Mouse (Mus musculus) heart, embryonic 12.5 days (tissue): ENCODE data around the gene Ric3. TPM values are rescaled to one million over a fixed set of nuclear protein-coding genes. Genes with fewer than 3 reads are reported as not detected.
"Not testable (repeated sequence)": the region's sequence is repeated elsewhere in the genome, so short reads cannot be mapped to it uniquely, and the experiment has no call there.

Experiments
- ATAC-seq: fragments of 200-750 bp; cut with Nextera tagmentation; 2 replicates; pipeline ENCODE4 v1.8.0; 2017; ENCODE audit warnings: moderate TSS enrichment, moderate library complexity; ENCODE audit not compliant: insufficient number of reproducible peaks, low FRiP score
- H3K27ac ChIP-seq: fragments of 300-500 bp; sonication (generic); 2 replicates; pipeline ENCODE4 v1.5.1; 2016; ENCODE audit warnings: mild to moderate bottlenecking, moderate library complexity; ENCODE audit not compliant: poor library complexity, severe bottlenecking
- H3K27me3 ChIP-seq: fragments of 300-500 bp; sonication (generic); replicated peaks from 2 replicates; pipeline ENCODE4 v1.6.1; 2016; ENCODE audit warnings: mild to moderate bottlenecking, moderate library complexity
- H3K36me3 ChIP-seq: fragments of 300-500 bp; sonication (generic); 2 replicates; pipeline ENCODE4 v1.6.1; 2016; ENCODE audit warnings: mild to moderate bottlenecking, moderate library complexity
- H3K4me1 ChIP-seq: fragments of 300-500 bp; sonication (generic); replicated peaks from 2 replicates; pipeline ENCODE4 v1.6.1; 2016; ENCODE audit warnings: mild to moderate bottlenecking
- H3K4me2 ChIP-seq: fragments of 300-500 bp; sonication (generic); 2 replicates; pipeline ENCODE4 v1.6.1; 2016; ENCODE audit warnings: mild to moderate bottlenecking, moderate library complexity
- H3K4me3 ChIP-seq: fragments of 300-500 bp; sonication (generic); 2 replicates; pipeline ENCODE4 v1.5.1; 2016; ENCODE audit warnings: mild to moderate bottlenecking
- H3K9ac ChIP-seq: fragments of 300-500 bp; sonication (generic); 2 replicates; pipeline ENCODE4 v1.6.1; 2016; ENCODE audit warnings: mild to moderate bottlenecking, moderate library complexity
- H3K9me3 ChIP-seq: fragments of 300-500 bp; sonication (generic); replicated peaks from 2 replicates; pipeline ENCODE4 v1.6.1; 2016; ENCODE audit warnings: mild to moderate bottlenecking, moderate library complexity
- WGBS: fragments of 180-500 bp; shearing (Covaris S2); methylation state at CpG from one replicate; pipeline ENCODE4 v1.1.7; 2016; 5-methylcytosine and 5-hydroxymethylcytosine counted together
- polyA plus RNA-seq: library from polyadenylated mRNA; unstranded; fragments of >200 nt; fragmentation: Nextera tagmentation; extraction: Ambion mirVana; gene quantifications from 2 replicates; pipeline ENCODE4 v1.2.1, GENCODE M21; 2016

Gene Ric3
- polyA plus RNA-seq, 1 experiment from 2014 or later = 1.5 TPM

GRCm38 (mm10) chr7:109098145-109099018, 15.3 kb upstream of the Ric3 start:
- 31% methylated on average over 6 of the region's 6 CpGs for WGBS
- H3K27me3 ChIP-seq = no peaks in the 10 kb centered on the region
- H3K4me3 ChIP-seq = no peak overlapping the region
- H3K9me3 ChIP-seq = no peaks in the 10 kb centered on the region
- no peak overlapping the region for H3K27ac ChIP-seq
- H3K4me2 ChIP-seq = no peak overlapping the region
- ATAC-seq = peak; percentile 62; the same call in 1 of the 2 replicates
- no peak overlapping the region for H3K9ac ChIP-seq
- H3K36me3 ChIP-seq = no peaks in the 10 kb centered on the region
- H3K4me1 ChIP-seq = no peaks in the 10 kb centered on the region

- Histone ChIP-seq H3K9ac (no peak overlapping the region), H3K36me3 (no peaks in the 10 kb centered on the region), H3K9me3 (no peaks in the 10 kb centered on the region), H3K4me3 (no peak overlapping the region), H3K27me3 (no peaks in the 10 kb centered on the region), H3K27ac (no peak overlapping the region), H3K4me2 (no peak overlapping the region), H3K4me1 (no peaks in the 10 kb centered on the region)
- 56% methylated on average over 7 of the region's 7 CpGs for WGBS
- ATAC-seq = 0 out of 2 replicates have a peak, but pooled peaks have one; percentile 36
Measured at GRCm38 (mm10) chr7:109097203-109097602, 14.1 kb upstream of the Ric3 start.

GRCm38 (mm10) chr7:109096618-109097017, 13.5 kb upstream of the Ric3 start:
- Histone ChIP-seq H3K36me3 (no peaks in the 10 kb centered on the region), H3K27ac (no peak overlapping the region), H3K9me3 (no peaks in the 10 kb centered on the region), H3K27me3 (no peaks in the 10 kb centered on the region), H3K4me2 (no peak overlapping the region), H3K4me1 (no peaks in the 10 kb centered on the region), H3K4me3 (no peak overlapping the region), H3K9ac (no peak overlapping the region)
- ATAC-seq = peak; percentile 80
- 64% methylated on average over 4 of the region's 4 CpGs for WGBS

GRCm38 (mm10) chr7:109094294-109094693, 11.2 kb upstream of the Ric3 start:
- H3K27ac ChIP-seq = no peak overlapping the region
- no peaks in the 10 kb centered on the region for H3K36me3 ChIP-seq
- no peaks in the 10 kb centered on the region for H3K4me1 ChIP-seq
- H3K9ac ChIP-seq = no peak overlapping the region
- no CpG with 5 or more reads among the region's 7 CpGs for WGBS
- H3K27me3 ChIP-seq = no peaks in the 10 kb centered on the region
- H3K9me3 ChIP-seq = no peaks in the 10 kb centered on the region
- no peak overlapping the region for H3K4me3 ChIP-seq
- no peak for ATAC-seq
- no peak overlapping the region for H3K4me2 ChIP-seq

- not testable (repeated sequence) for ATAC-seq, H3K27me3 ChIP-seq, H3K4me1 ChIP-seq, H3K4me2 ChIP-seq, H3K9ac ChIP-seq, H3K9me3 ChIP-seq, H3K4me3 ChIP-seq, H3K36me3 ChIP-seq, H3K27ac ChIP-seq
- no CpG with 5 or more reads among the region's 2 CpGs for whole genome bisulfite sequencing
Measured at GRCm38 (mm10) chr7:109091316-109091715, 8.2 kb upstream of the Ric3 start.

GRCm38 (mm10) chr7:109086946-109087345, 3.8 kb upstream of the Ric3 start:
- no peak overlapping the region for H3K9ac ChIP-seq
- H3K4me3 ChIP-seq = no peak overlapping the region
- H3K36me3 ChIP-seq = no peaks in the 10 kb centered on the region
- no peak overlapping the region for H3K27ac ChIP-seq
- peaks cover 21% of the 10 kb centered on the region for H3K27me3 ChIP-seq
- no peaks in the 10 kb centered on the region for H3K9me3 ChIP-seq
- ATAC-seq = no peak
- WGBS = 2% methylated on average over 2 of the region's 2 CpGs
- H3K4me1 ChIP-seq = peaks cover 8% of the 10 kb centered on the region
- H3K4me2 ChIP-seq = no peak overlapping the region

- H3K4me1 ChIP-seq = peaks cover 8% of the 10 kb centered on the region
- H3K9me3 ChIP-seq = no peaks in the 10 kb centered on the region
- WGBS = 74% methylated on average over 4 of the region's 4 CpGs
- H3K4me3 ChIP-seq = no peak overlapping the region
- no peak overlapping the region for H3K27ac ChIP-seq
- no peak overlapping the region for H3K9ac ChIP-seq
- ATAC-seq = no peak
- H3K4me2 ChIP-seq = no peak overlapping the region
- no peaks in the 10 kb centered on the region for H3K36me3 ChIP-seq
- peaks cover 19% of the 10 kb centered on the region for H3K27me3 ChIP-seq
Measured at GRCm38 (mm10) chr7:109083813-109084184, 668 bp upstream of the Ric3 start.

GRCm38 (mm10) chr7:109082269-109083112, 640 bp downstream of the Ric3 start:
- 22% methylated on average over 12 of the region's 12 CpGs for WGBS
- Histone ChIP-seq H3K9ac (no peak overlapping the region), H3K4me1 (peaks cover 8% of the 10 kb centered on the region), H3K27ac (no peak overlapping the region), H3K4me2 (peak overlapping the region; percentile 90), H3K9me3 (no peaks in the 10 kb centered on the region), H3K36me3 (no peaks in the 10 kb centered on the region), H3K27me3 (peaks cover 18% of the 10 kb centered on the region), H3K4me3 (peak overlapping the region; percentile 67)
- no peak; the same call in 1 of the 2 replicates for ATAC-seq

GRCm38 (mm10) chr7:109072326-109072725, 10.8 kb downstream of the Ric3 start:
- 73% methylated on average over 5 of the region's 5 CpGs for WGBS
- H3K9me3 ChIP-seq = no peaks in the 10 kb centered on the region
- H3K4me2 ChIP-seq = no peak overlapping the region
- H3K27ac ChIP-seq = no peak overlapping the region
- H3K4me3 ChIP-seq = no peak overlapping the region
- no peaks in the 10 kb centered on the region for H3K27me3 ChIP-seq
- no peaks in the 10 kb centered on the region for H3K36me3 ChIP-seq
- H3K9ac ChIP-seq = no peak overlapping the region
- H3K4me1 ChIP-seq = no peaks in the 10 kb centered on the region
- no peak for ATAC-seq

- Histone ChIP-seq H3K4me2 (no peak overlapping the region), H3K9me3 (no peaks in the 10 kb centered on the region), H3K9ac (no peak overlapping the region), H3K27ac (no peak overlapping the region), H3K27me3 (no peaks in the 10 kb centered on the region), H3K36me3 (no peaks in the 10 kb centered on the region), H3K4me1 (no peaks in the 10 kb centered on the region), H3K4me3 (no peak overlapping the region)
- no peak for ATAC-seq
- whole genome bisulfite sequencing = 79% methylated on average over 4 of the region's 4 CpGs
Measured at GRCm38 (mm10) chr7:109069641-109070040, 13.5 kb downstream of the Ric3 start.

GRCm38 (mm10) chr7:109059536-109059935, 23.6 kb downstream of the Ric3 start:
- H3K27ac ChIP-seq = no peak overlapping the region
- H3K4me1 ChIP-seq = no peaks in the 10 kb centered on the region
- no peaks in the 10 kb centered on the region for H3K9me3 ChIP-seq
- H3K27me3 ChIP-seq = no peaks in the 10 kb centered on the region
- no peaks in the 10 kb centered on the region for H3K36me3 ChIP-seq
- ATAC-seq = no peak
- no peak overlapping the region for H3K9ac ChIP-seq
- H3K4me2 ChIP-seq = no peak overlapping the region
- 77% methylated on average over 4 of the region's 4 CpGs for WGBS
- H3K4me3 ChIP-seq = no peak overlapping the region
